In the genomic region with DNA sequence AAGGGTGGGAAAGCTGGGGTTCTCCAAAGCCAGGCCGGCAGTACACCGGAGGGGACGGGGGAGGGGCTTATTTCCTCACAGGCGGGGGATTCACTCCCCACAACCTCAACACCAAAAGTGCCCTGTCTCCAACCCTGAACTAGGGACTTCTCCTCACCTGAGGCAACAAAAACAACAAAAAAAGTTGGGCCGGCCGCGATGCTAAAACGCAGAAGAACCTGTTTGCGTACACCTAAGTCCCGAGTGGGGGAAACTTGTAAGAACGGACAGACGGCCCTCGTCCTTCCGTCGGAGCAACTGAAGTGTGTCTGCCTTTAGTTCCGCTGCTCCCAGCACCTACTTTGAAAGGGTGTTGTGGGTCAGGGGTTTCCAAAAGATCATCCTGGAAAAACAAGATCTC, we compare ENCODE assay signal across 8 mouse cellular contexts. TPM values are rescaled to one million over a fixed set of nuclear protein-coding genes. Genes with fewer than 3 reads are reported as not detected.
DNase-seq lines count a peak whose midpoint lies in the region; ATAC-seq and TF ChIP-seq lines count a peak whose summit lies in the region.

No protein-coding gene starts in this region.

- peak; percentile 44; the same call in 1 of the 2 replicates for TF ChIP-seq POLR2A in heart, adult 2 months (IDR thresholded peaks at IDR 0.05; ENCODE audit: insufficient read depth, low read depth, low read length)

- H3K9me3 ChIP-seq in embryonic facial prominence, embryonic 10.5 days, result no peaks in the 10 kb centered on the region
- H3K9me3 ChIP-seq in midbrain, embryonic 16.5 days (replicated peaks; ENCODE audit: control insufficient read depth, low read length, poor library complexity, severe bottlenecking), result no peaks in the 10 kb centered on the region

- ATAC-seq in midbrain, embryonic 16.5 days, result no peak

- peak; percentile 68 for DNase-seq in 3T3-L1 (ENCODE audit: low read depth, low spot score)
- DNase-seq in adrenal gland, adult 8-10 months, result peak; percentile 39
- DNase-seq in embryonic facial prominence, embryonic 10.5 days (ENCODE audit: low spot score), result peak; percentile 65
- peak; percentile 60 to 69 for DNase-seq in heart, adult 2 months
- peak; percentile 21 to 65 for DNase-seq in kidney, adult 8-10 months
- DNase-seq in liver, result peak; percentile 71
- DNase-seq in spleen, postnatal 36 days (ENCODE audit: low spot score in 2 of 2), result peak; percentile 43 to 55

- H3K9ac ChIP-seq in heart, adult 2 months (ENCODE audit: low read depth, low read length), result peak overlapping the region; percentile 88
- peak overlapping the region; percentile 61 for H3K9ac ChIP-seq in midbrain, embryonic 16.5 days (ENCODE audit: low read depth, low read length)

- H3K4me1 ChIP-seq in embryonic facial prominence, embryonic 10.5 days, result peaks cover 18% of the 10 kb centered on the region
- H3K4me1 ChIP-seq in heart, adult 2 months (ENCODE audit: control insufficient read depth, insufficient read depth, low read length), result peaks cover 1% of the 10 kb centered on the region
- H3K4me1 ChIP-seq in midbrain, embryonic 16.5 days (ENCODE audit: control insufficient read depth, insufficient read depth, low read length), result peaks cover 9% of the 10 kb centered on the region

- TF ChIP-seq EP300 in heart, adult 2 months (IDR thresholded peaks at IDR 0.05; ENCODE audit: insufficient read depth, low read depth, low read length), result no peak

- TF ChIP-seq CTCF in heart, adult 2 months (IDR thresholded peaks at IDR 0.05), result no peak

- no peaks in the 10 kb centered on the region for H3K27me3 ChIP-seq in embryonic facial prominence, embryonic 10.5 days (replicated peaks; ENCODE audit: low read depth, poor library complexity, severe bottlenecking)
- H3K27me3 ChIP-seq in heart, adult 2 months (ENCODE audit: control insufficient read depth, insufficient read depth, low read length), result no peaks in the 10 kb centered on the region
- H3K27me3 ChIP-seq in midbrain, embryonic 16.5 days (ENCODE audit: control insufficient read depth, insufficient read depth, low read depth, low read length), result no peaks in the 10 kb centered on the region

- H3K36me3 ChIP-seq in embryonic facial prominence, embryonic 10.5 days (replicated peaks), result no peaks in the 10 kb centered on the region
- H3K36me3 ChIP-seq in heart, adult 2 months (ENCODE audit: control insufficient read depth, insufficient read depth, low read length), result no peaks in the 10 kb centered on the region
- H3K36me3 ChIP-seq in midbrain, embryonic 16.5 days (ENCODE audit: control insufficient read depth, insufficient read depth, low read length), result no peaks in the 10 kb centered on the region

- no peaks in the 10 kb centered on the region for H3K79me2 ChIP-seq in heart, adult 2 months (replicated peaks; ENCODE audit: control insufficient read depth, insufficient read depth, low read length)

- intact Hi-C loops in heart, adult 2 months (cut with DNase I), result no loop called here

- H3K27ac ChIP-seq in embryonic facial prominence, embryonic 10.5 days (replicated peaks), result peak overlapping the region; percentile 86
- H3K27ac ChIP-seq in heart, adult 2 months, result peak overlapping the region; percentile 68
- no peak overlapping the region for H3K27ac ChIP-seq in midbrain, embryonic 16.5 days (ENCODE audit: low read length)

- peak overlapping the region; percentile 68 for H3K4me3 ChIP-seq in embryonic facial prominence, embryonic 10.5 days
- peak overlapping the region; percentile 64 for H3K4me3 ChIP-seq in heart, adult 2 months
- peak overlapping the region; percentile 43 for H3K4me3 ChIP-seq in midbrain, embryonic 16.5 days (ENCODE audit: low read depth, low read length)

- peak overlapping the region; percentile 67 for H3K4me2 ChIP-seq in midbrain, embryonic 16.5 days (ENCODE audit: low read length)

- under 1% methylated on average over 16 of the region's 16 CpGs for WGBS in embryonic facial prominence, embryonic 10.5 days
- under 1% methylated on average over 16 of the region's 16 CpGs for WGBS in heart, adult 2 months
- under 1% methylated on average over 16 of the region's 16 CpGs for WGBS in midbrain, embryonic 16.5 days

RNA-seq across cellular contexts. Expression of gene Kif18a, which starts 2.5 kb away (rescaled TPM):
- under 1 TPM; 0.73 to 0.99 (median 0.74) TPM for total RNA-seq in adrenal gland, adult 8-10 months (2022)
- 30.1 and 31.9 TPM in 2 replicates for polyA plus RNA-seq in embryonic facial prominence, embryonic 10.5 days (2016; fragmentation: Nextera tagmentation; extraction: Ambion mirVana)
- total RNA-seq in heart, adult 2 months (2021), result under 1 TPM; 0.50 to 0.59 TPM
- polyA plus RNA-seq in heart, adult 2 months (2012; rRNA removed), result 0.08 and 0.35 TPM in 2 replicates
- 3.1 and 3.7 TPM in 2 replicates for polyA plus RNA-seq in midbrain, embryonic 16.5 days (2015; fragmentation: Nextera tagmentation; extraction: Ambion mirVana)

RNA-seq across cellular contexts. Expression of gene Mettl15, which starts 2.5 kb away (rescaled TPM):
- 10 to 100 TPM in 1 of 4 experiments, 1 to 10 TPM in 3; 6.9 to 12.4 (median 7.9) TPM for total RNA-seq in adrenal gland, adult 8-10 months (2022)
- polyA plus RNA-seq in embryonic facial prominence, embryonic 10.5 days (2016; fragmentation: Nextera tagmentation; extraction: Ambion mirVana), result 8.8 and 9.8 TPM in 2 replicates
- 10 to 100 TPM; 12.1 to 12.9 TPM for total RNA-seq in heart, adult 2 months (2021)
- polyA plus RNA-seq in heart, adult 2 months (2012; rRNA removed), result 7.1 and 16.8 TPM in 2 replicates
- polyA plus RNA-seq in midbrain, embryonic 16.5 days (2015; fragmentation: Nextera tagmentation; extraction: Ambion mirVana), result 8.8 and 10.6 TPM in 2 replicates
